Mouse (Mus musculus) frontal cortex, postnatal 25 days (tissue): ENCODE results near the gene Fcmr.

Experiments used
- DNase-seq, 2 experiments: peaks; one replicate each; pipeline ENCODE4 v3.0.0; 2022; ENCODE audit warnings: low spot score in 2 of 2

The Fcmr gene

DNA sequence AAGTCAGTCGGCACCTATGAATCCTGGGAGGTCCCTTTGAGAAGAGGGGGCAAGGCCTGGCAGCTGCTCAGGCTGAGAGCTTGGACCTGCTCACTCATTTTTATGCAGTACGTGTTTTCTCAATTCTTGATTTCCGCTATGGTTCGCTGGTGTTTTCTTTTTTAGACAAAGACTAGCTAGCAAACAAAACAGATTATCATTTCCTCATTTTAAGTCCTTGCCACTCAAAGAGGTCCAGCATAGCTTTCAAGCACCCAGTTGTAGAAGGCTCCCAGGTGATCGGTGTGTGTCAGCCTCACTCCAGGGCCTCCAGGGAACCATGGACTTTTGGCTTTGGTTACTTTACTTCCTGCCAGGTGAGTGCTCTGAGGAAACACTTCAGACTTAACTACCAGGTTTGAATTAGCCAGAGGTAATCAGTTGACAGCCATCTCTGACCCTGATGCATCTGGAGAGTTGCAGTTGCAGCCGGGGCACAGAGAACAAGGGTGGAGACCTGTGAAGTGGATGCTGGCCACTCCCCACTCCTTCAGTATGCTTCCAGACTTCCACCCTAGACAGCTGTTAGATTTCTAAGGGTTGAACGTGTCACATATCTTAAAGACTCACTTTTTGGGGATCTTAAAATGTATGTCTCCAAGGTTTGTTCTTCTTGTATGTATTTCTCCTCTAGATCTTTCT, at the start of gene Fcmr:
Fcmr (plus strand) TSS at position 129 of the 681 bp plus-strand sequence.
- DNase-seq, result no peak

DNA sequence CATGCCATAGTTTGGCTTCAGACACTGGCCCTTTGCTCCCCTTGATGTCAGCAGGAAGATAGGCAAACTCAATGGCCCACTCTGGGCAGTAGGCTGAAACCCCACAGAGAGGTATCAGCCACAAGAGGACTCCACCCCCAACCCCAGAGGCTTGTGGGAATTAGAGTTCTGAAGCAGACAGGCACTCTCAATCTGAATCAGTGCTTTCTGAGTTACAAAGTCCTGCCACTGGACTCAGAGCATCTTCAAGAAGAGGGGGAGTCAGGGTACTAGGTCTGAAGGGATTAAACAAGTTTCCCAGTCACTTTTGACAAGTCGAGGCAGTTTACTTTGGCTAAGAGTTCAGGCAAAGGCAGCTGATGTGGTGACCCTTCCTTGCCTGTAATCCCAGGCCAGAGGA, 45.7 kb upstream of the Fcmr start:
- DNase-seq, result no peak

DNA sequence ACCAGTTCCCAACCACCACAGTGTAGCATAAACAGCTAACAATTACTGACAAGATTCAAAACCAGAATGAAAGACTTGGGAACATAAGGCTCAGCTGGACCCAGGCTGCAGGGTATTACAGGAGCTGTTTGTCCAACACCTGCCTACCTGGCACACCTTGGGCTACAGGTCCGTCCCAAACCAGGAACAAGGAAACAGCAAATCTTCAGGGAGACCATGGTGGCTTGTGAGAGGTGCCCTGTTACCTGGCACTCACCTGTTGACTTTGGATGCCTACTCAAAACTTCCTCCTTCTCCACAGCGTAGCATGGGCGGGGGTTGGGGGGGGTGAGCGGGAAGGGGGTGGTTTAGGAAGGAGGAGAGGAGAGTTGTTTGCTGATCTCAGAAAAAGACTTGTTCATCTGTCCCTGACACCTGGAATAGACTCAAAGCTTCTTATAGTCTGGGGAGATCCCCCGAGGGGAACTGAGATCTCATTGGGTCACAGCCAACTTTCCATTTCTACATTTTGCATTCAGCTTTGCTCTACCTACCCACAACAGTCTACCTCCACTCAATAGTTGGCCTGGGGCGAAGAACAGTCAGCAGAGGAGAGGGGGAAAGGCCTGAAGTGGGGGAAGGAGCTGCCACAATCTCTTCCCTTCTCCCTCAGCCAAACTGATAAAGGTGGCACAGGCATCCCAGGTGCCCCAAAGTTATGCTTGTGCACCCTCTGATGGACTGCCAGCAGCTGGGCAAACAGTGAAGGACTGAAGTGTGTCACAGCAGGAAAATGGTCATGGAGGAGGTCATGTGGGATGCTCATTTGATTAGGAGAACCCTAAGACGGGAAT, 44.9 kb upstream of the Fcmr start:
- no peak for DNase-seq

DNA sequence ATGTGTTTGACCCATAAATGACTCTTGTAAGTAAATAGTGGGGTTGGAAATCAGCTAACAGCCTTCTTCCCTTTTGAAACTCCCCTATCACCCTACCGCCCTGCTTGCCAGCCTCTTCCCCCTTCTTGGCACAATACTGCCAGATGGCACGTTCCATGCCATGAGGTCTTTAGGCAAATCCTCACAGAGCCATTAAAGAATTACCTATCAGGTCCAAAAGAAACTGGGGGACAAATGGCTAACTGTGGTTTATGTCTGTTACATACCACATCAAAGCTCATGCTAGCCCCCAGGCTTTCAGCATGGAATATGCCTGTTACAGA, 44.4 kb upstream of the Fcmr start:
- no peak for DNase-seq

DNA sequence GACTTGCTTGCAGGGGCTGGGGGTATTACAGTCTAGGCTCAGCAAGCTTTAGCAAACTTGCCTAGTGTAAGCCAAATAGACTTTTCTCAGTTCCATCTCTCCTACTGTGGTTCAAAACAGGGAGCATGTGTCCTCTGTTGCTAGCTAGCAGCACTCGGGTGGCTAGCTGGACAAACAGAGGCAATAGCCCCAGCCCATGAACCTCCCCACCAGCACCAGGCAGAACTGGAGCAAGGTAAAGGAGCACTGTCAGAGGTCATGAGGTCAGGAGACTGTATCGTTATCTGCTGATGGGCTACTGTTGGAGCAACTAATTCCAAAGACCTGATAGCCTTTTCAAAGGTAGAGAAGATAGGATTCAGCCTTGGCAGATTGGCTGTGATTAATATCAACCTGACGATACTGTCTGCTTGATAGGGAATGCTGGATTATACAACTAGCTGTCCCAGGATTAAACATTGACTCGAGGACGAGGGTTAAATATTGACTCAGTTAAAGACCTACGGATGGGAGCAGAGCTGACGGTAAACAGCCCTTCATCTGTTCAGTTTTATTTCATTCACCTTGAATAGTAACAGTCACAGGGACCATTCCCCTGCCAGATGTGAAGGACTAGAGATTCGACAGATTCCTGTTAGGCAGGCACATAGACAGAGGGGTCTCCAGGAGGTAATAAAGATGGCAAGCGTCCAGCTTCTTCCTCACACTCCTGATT, 43.4 kb upstream of the Fcmr start:
- DNase-seq, result no peak

DNA sequence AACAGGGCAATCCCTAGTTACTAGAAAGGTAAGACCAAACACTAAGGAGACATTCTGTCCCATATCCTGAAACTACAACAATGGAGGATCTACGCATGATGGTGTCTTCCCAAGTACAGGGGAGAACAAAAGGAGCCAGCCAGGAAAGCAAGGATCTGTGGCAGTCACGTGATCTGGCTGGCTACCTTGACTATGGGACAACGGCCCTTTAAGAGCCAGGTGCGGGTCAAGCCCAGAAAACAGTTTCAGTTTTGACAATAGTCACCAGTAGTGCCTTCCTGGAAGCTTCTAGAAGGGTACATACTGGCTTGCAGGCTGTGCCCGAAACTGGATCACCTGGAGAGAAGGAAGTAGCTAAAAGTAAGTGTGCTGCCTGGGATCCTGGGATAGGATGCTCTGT, 39.0 kb upstream of the Fcmr start, which contains the start of gene Pigr:
Pigr (plus strand) TSS at position 237 of the 400 bp plus-strand sequence.
- no peak for DNase-seq

DNA sequence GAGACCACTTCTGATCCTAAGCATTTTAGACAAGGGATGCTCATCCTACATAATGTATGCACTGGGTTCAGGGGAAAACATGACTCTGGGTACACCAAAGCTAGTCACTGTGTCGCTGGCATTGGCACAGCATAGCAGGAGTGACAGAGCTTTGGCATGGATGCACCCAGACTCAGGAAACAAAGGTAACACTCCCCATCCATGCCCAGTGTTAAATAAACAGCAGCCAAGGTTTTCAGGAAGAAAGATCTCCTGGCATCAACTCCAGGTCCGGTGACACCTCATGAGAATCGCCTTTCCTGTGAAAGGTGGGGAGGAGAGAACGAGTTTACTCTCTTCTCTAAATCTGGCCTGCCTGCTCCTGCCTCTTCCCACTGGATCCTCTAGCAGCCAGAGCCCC, 36.8 kb upstream of the Fcmr start:
- no peak for DNase-seq

DNA sequence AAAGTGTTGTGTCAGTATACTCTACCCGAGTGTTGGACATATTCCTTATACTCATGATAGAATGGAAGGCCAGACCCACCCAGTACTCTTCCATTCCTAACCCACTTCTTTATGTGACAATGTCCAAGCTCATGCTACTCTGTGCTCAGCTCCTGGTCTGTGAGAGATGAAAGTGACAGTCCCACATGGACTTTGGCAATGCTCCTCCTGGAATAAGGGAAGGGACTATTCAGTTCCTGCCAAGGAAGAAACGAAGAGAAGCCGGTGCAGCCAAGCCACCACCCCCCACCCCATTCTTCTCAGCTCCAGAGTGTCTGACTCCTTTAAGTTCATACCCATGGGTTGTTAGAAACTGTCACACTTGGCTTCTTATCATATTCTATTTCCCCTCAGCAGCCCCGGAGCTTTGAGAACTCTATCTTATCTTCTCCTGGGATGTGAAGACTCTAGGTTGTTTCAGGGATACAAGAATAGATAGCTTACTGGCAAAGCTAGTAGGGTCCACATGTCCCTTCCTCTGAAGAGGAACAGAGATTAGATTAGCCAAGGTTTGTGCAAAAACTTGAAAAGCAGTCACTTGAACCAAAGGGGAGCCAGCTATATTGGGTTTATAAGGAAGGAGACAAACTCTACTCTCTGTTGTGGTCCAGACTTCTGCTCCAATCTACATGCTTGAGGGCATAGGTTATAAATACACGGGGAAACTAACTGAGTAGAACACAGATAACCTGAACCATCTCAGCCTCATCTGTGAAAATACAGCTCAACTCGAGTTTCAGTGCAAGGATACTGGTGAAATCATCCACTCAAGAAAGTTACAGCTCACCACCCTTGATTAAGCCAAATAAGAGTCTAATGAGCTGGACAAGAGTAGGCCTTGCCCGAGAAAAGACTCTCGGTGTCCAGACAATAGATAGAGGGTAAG, 35.3 kb upstream of the Fcmr start:
- DNase-seq, result no peak

DNA sequence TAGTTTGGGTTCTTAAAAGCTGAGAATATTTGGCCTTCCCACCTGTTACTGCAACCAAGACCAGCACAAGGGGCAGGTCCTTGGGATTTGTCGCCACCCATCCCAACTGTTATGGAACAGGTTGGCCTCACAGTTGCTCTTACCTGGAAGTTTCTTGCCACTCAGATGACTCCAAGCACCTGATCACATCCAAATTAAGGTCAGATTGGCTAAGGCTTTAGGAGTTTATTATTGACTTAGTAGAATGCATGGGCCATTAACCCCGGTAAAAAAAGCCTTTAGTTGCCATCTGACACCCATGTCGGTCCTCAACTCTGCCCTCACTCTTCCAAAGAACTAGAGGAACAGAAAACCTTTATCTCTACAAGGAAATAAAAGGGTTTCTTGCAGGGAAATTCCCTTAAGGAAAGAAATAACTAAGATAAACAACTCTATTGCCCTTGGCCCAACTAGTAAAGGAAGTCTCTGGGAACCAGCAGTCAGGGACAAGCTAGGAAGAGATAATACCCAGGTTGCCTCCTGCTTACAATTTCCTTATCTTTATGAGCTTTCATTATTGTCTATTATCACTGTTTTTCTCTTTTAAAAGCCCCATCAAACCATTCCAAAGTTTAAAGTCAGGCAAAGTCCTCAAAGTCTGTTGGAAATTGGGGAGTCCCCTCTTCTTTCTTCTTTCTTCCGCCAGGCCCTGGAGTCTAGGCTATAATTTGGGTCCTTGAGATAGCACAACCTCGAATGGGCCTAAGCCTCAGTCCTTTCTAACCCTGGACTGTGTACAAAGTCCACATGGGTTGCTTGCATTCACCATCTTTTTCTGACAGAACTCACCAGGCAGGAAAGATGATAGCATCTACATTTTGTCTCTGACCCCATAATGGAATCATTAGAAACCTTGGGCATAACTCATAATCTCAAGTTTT, 33.0 kb upstream of the Fcmr start:
- DNase-seq, result no peak

DNA sequence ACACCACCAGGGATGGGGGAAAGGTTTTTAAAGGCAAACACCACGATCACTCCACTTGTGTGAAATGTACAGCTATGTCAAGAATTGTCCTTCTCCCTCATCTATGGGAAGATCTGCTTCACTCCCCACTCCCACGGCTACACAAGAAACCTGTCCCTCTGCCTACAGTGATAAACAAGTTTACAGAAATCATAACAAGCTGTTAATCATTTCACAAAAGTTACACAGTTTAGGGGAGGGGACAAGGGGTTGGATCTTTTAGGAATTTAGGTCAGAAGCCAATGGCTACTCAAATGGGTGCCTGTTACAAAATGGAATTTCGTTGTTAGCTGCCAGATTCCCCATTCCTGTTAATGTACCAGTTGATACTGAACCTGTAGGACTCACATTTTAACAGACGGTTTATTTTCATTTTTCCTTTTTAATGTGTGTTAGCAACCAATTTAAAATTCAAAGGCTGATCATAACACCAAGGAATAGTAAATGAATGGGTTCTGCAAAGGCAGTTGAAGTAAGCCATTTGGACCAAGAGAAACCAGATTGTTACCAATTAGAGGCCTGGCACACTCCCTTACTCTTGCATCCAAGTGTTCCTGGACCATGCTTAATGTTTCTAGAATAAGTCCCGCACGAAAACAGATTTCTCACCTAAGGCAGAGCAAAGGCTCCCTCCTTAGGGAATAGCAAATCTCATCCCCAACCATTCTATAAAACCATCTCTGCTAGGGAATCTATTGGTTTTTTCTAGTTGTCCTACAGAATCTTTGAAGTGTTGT, 30.1 kb upstream of the Fcmr start:
- no peak for DNase-seq

DNA sequence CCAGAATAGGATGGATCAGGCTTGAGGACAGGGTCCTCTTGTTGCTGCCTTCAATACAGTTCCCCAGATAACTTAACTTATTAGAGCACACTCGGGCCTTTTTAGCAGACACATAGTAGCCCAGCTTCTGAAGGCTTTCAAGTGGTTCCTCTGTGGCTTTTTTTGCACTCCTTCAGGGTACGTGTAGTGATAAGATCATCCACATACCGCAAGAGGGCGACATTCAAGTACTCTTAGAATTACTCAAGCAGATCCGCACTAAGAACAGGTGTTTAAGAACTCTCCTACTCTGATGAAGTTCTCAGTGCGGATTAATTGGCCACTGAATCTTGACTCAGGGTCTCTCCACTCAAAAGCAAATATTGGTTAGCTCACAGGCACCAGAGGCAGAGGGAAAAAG, 27.2 kb upstream of the Fcmr start:
- no peak for DNase-seq

DNA sequence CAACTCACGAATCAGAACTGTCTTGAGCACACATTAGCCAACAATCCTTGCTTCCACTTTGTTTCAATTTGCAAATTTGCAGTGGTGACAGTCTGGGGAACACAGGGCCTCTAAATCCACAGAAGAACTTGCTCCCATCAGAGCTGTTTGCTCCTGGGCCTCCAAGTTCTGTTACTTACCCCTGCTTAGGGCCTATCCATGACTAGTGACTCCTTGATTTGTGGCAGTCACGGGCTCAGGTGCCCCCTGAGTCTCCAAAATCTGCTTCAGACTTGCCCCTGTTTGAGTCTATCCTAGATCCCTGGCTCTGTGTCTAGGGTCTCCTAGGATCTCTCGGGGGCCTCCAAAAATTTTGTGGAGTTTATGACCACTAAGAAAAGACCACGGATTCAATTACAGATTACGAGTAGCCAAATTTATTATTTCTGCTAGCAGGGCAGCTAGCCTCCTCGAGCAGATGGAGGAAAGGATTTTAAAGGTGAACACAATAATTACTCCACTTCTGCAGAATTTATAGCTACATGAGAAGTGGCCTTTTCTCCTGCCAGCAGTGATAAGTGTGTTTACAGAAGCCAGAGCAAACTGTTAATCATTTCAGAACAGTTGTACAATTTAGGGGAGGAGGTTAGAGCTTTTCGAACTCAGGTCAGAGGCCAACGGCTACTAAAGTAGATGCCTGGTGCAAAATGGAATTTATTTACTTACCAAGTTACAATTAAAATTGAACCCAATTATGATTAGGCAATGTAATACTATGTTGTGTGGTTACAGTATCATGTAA, 24.7 kb upstream of the Fcmr start:
- DNase-seq, result no peak

DNA sequence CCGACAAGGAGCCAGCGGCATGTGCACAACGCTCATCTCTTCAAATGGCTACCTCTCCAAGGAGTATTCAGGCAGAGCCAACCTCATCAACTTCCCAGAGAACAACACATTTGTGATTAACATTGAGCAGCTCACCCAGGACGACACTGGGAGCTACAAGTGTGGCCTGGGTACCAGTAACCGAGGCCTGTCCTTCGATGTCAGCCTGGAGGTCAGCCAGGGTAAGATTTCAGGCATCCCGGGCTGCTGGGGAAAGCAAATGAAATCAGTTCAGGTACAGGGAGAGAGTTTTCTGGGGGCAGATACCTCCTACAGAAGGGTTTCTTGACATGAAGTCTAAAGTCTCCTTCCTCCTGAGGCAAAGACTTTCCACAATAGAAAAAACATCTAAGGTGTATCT, 23.8 kb upstream of the Fcmr start:
- DNase-seq, result no peak

DNA sequence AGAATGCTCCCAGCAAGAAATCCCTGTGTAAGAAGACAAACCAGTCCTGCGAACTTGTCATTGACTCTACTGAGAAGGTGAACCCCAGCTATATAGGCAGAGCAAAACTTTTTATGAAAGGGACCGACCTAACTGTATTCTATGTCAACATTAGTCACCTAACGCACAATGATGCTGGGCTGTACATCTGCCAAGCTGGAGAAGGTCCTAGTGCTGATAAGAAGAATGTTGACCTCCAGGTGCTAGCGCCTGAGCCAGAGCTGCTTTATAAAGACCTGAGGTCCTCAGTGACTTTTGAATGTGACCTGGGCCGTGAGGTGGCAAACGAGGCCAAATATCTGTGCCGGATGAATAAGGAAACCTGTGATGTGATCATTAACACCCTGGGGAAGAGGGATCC, 21.0 kb upstream of the Fcmr start:
- DNase-seq, result no peak

DNA sequence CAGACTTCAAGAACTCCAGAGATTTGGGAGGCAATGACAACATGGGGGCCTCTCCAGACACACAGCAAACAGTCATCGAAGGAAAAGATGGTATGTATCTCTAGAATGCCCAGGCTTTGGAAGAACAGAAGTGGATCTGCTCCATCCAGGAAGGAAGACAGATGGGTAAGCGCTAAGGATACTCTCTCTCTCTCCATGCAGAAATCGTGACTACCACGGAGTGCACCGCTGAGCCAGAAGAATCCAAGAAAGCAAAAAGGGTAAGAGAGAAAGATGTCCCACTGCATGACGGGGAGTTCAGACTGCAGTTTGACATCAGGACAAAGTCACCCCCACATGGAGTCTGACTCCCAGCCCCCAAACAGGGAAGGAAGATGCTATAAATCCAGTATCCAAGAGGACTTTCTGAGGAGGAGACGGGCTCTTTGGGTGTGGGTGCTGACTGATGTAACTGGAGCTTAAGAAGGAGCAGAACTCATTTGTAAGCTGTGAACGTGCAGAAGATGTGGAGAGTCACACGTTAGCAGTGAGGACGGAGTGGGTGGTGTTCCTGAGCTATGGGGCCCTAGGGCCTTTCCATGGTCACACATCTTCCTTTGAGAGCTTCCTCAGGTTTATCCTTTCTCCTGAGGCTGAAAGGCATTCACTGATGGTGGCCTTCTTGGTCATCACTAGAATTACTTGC, 15.8 kb upstream of the Fcmr start:
- no peak for DNase-seq

DNA sequence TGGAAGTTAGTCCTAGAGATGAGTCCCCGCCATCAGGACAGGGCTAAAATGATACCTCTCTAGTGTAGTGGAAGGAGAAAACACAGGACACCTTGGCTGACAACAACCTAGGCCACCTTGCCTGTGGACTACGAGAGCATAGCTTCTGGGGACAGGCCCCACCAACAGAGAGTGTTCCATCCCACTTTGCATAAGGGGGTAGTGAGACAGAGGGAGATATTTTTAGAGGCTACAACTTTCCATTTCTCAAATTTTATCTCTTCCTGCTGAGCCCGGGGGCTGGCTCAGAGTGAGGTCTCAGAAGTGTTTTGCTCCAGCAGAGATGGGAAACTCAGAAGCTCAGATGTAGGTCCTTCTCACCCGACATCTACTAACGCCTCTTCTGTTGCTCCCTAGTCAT, 15.1 kb upstream of the Fcmr start:
- DNase-seq, result no peak

DNA sequence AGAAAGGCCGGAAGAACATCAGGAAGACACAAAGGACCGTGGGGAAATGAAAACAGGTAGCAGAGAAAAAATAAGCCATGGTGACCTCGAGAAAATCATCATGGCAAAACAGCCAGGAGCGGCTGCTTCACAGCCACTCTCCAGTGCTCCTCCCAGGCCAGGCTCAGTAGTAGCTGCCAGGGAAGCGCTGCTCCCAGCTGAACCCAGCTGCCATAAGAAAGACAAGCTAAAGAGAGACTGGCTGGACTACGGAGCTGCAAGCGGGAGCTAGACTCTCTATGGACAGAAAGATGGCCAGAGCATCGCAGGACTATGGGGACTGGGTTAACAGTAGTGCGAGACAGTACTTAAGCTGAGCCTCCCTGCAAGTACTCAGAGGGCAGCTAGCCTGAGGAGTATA, 10.7 kb upstream of the Fcmr start:
- DNase-seq, result no peak

DNA sequence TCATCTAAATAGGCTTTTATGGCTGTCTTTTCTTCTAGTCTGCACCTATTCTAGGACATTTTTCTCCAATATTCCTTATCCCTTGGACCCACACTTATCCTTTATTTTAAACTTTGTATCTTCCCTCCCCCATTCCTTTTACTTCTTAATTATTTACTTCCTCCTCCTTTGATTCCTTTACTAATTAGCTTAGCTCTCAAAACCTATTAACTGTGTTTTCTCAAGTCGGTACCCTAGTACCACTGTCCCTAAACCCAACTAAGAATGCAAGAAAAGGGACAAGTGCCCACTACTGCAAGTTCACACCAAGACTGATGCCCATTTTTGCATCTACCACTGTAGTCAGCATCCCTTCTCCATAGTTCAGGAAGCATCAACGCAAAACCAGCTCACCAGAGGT, 9.7 kb upstream of the Fcmr start:
- DNase-seq, result no peak

DNA sequence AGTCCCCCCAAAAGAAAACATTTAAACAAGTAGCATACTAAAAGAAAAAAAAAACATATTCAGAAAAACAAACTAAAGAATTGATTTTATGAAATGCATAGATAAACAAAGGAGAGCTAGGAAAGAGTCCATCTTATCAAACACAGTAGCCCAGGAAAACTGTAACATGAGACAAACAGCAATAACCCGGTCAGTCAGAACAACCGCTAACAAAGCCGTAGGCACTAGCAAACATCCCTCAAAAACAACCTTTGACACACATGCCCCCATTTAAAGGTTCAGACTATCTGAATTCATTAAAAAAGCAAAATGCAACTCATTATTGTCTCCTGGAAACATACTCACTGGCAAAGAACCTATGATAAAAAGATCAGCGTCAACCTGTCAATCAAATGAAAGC, 8.0 kb upstream of the Fcmr start:
- no peak for DNase-seq
